Mouse (Mus musculus): ENCODE measurements around the gene Dapk2.

- TF ChIP-seq CTCF (IDR thresholded peaks at IDR 0.05; ENCODE audit: low read depth, low read length) (no peak), TAL1 (conservative IDR thresholded peaks at IDR 0.05; ENCODE audit: low read depth, low read length) (no peak)
Measured at GRCm38 (mm10) chr9:66173316-66173855, 15.4 kb downstream of the Dapk2 start.

Measured in G1E (cell line).